Mouse (Mus musculus) ES-E14 (cell line): Measurements from ENCODE around the gene Pigq.

Experiments
- CHD2 ChIP-seq: IDR thresholded peaks from 2 replicates; pipeline ENCODE4 v1.6.1; 2014; ENCODE audit warnings: mild to moderate bottlenecking, low read depth, low read length, inconsistent platforms
- HCFC1 ChIP-seq: IDR thresholded peaks from 2 replicates; pipeline ENCODE4 v1.6.1; 2012; ENCODE audit warnings: low read length, inconsistent platforms, borderline replicate concordance; ENCODE audit not compliant: insufficient read depth
- MAFK ChIP-seq: IDR thresholded peaks from 2 replicates; pipeline ENCODE4 v1.6.1; 2014; ENCODE audit warnings: mild to moderate bottlenecking, low read depth, low read length, inconsistent platforms; ENCODE audit not compliant: insufficient read depth
- ZC3H11A ChIP-seq: IDR thresholded peaks from 2 replicates; pipeline ENCODE4 v1.6.1; 2012; ENCODE audit warnings: low read depth, mild to moderate bottlenecking, inconsistent platforms, low read length, borderline replicate concordance
- ZNF384 ChIP-seq: IDR thresholded peaks from 2 replicates; pipeline ENCODE4 v1.6.1; 2012; ENCODE audit warnings: low read depth, low read length, inconsistent platforms

DNA sequence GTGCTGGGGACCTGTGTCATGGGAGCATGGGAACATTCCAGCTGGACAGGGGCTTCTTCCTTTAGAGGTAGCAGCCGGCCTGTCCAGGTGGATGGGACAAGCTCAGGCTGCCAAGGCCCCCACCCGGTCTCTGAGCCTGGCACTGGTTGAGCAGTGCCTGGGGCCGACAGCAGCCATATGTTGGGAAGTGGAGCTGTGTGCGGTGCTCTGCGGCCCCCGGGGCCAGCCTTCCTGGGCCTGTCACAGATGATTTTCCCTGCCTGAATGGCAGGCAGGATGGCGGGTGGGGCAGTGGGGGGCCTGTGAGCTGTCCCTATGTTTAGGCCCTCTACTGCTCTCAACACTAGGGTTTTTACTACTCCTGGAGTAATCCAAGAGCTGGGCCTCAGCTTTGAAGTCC, 11.5 kb upstream of the Pigq start:
- TF ChIP-seq ZC3H11A (no peak), HCFC1 (no peak), CHD2 (no peak), MAFK (no peak), ZNF384 (no peak)
